9 mouse cellular contexts compared by ENCODE assay signal in genomic region chr11:95990886-95991708, GRCm38 (mm10). TPM values are rescaled to one million over a fixed set of nuclear protein-coding genes. Genes with fewer than 3 reads are reported as not detected.
A peak's percentile ranks its signal among the peaks of the same experiment; 100 is the strongest.
DNase-seq lines count a peak whose midpoint lies in the region; ATAC-seq lines count a peak whose summit lies in the region.
"Had no signal": no experiment of that assay in that cellular context is flagged by ENCODE, and none has a peak within 500 bp of the region (broad histone marks: within the 10 kb centered on the region; RNA-seq: fewer than 3 reads in every experiment).

No protein-coding gene starts in this region.

- peaks cover 39% of the 10 kb centered on the region for H3K36me3 ChIP-seq in erythroblast, embryonic 14.5 days (ENCODE audit: control insufficient read depth)
- H3K36me3 ChIP-seq in intestine, embryonic 15.5 days, result 0 out of 2 replicates have a peak, but pooled peaks cover 3% of the 10 kb centered on the region
- no peaks in the 10 kb centered on the region for H3K36me3 ChIP-seq in midbrain, embryonic 15.5 days (replicated peaks)

- peak overlapping the region; percentile 77 for H3K27ac ChIP-seq in intestine, embryonic 15.5 days
- H3K27ac ChIP-seq in midbrain, embryonic 15.5 days, result peak overlapping the region; percentile 84

- H3K9ac ChIP-seq in intestine, embryonic 15.5 days, result peak overlapping the region; percentile 64
- H3K9ac ChIP-seq in midbrain, embryonic 15.5 days, result peak overlapping the region; percentile 75

- no peaks in the 10 kb centered on the region for H3K27me3 ChIP-seq in erythroblast, embryonic 14.5 days (ENCODE audit: control insufficient read depth)
- no peaks in the 10 kb centered on the region for H3K27me3 ChIP-seq in intestine, embryonic 15.5 days (replicated peaks)
- H3K27me3 ChIP-seq in midbrain, embryonic 15.5 days (replicated peaks), result no peaks in the 10 kb centered on the region

- no peak for ATAC-seq in erythroblast, adult 5-6 weeks (replicated peaks; ENCODE audit: low FRiP score, poor library complexity, severe bottlenecking)
- peak; percentile 83 for ATAC-seq in intestine, embryonic 15.5 days
- ATAC-seq in midbrain, embryonic 15.5 days (replicated peaks), result peak; percentile 80

- peak overlapping the region; percentile 57 for H3K4me3 ChIP-seq in erythroblast, embryonic 14.5 days (replicated peaks)
- peak overlapping the region; percentile 47 for H3K4me3 ChIP-seq in intestine, embryonic 15.5 days (replicated peaks)
- peak overlapping the region; percentile 53 for H3K4me3 ChIP-seq in midbrain, embryonic 15.5 days

- 3% methylated on average over 39 of the region's 49 CpGs for WGBS in intestine, embryonic 15.5 days
- 1% methylated on average over 31 of the region's 49 CpGs for WGBS in midbrain, embryonic 15.5 days

- H3K4me2 ChIP-seq in intestine, embryonic 15.5 days (replicated peaks), result peak overlapping the region; percentile 88
- H3K4me2 ChIP-seq in midbrain, embryonic 15.5 days, result peak overlapping the region; percentile 91

- H3K9me3 ChIP-seq in erythroblast, embryonic 14.5 days (ENCODE audit: control insufficient read depth, low read length), result peaks cover 6% of the 10 kb centered on the region
- no peaks in the 10 kb centered on the region for H3K9me3 ChIP-seq in intestine, embryonic 15.5 days
- no peaks in the 10 kb centered on the region for H3K9me3 ChIP-seq in midbrain, embryonic 15.5 days

- peak; percentile 30 for DNase-seq in urinary bladder, postnatal 14 days (ENCODE audit: low spot score)
- no peak for DNase-seq in urinary bladder, postnatal 10 days (ENCODE audit: low spot score)
- no peak for DNase-seq in natural killer cell, adult 2 months (ENCODE audit: low spot score in 2 of 2)
- no peak for DNase-seq in spleen, adult 18-20 months

- H3K4me1 ChIP-seq in erythroblast, embryonic 14.5 days (ENCODE audit: control insufficient read depth), result peaks cover 65% of the 10 kb centered on the region
- peaks cover 49% of the 10 kb centered on the region for H3K4me1 ChIP-seq in intestine, embryonic 15.5 days (replicated peaks)
- H3K4me1 ChIP-seq in midbrain, embryonic 15.5 days, result peaks cover 35% of the 10 kb centered on the region

RNA-seq across cellular contexts. Expression of gene Igf2bp1, which starts 14.6 kb away (rescaled TPM):
- 1.0 and 1.8 TPM in 2 replicates for polyA plus RNA-seq in erythroblast, embryonic 14.5 days (2012)
- total RNA-seq in erythroblast, adult 5-6 weeks (2015; ENCODE audit: low replicate concordance), result not detected in 2 replicates
- not detected in 2 replicates for total RNA-seq in erythroblast, adult 5-6 weeks (2017; ENCODE audit: low replicate concordance)
- 42.8 TPM in 2 replicates for polyA plus RNA-seq in intestine, embryonic 15.5 days (2015; fragmentation: Nextera tagmentation; extraction: Ambion mirVana)
- 14.6 and 15.7 TPM in 2 replicates for polyA plus RNA-seq in midbrain, embryonic 15.5 days (2015; fragmentation: Nextera tagmentation; extraction: Ambion mirVana)
- polyA plus RNA-seq: small intestine, adult 2 months had no signal

RNA-seq across cellular contexts. Expression of gene Gip, which starts 33.2 kb away (rescaled TPM):
- polyA plus RNA-seq in erythroblast, embryonic 14.5 days (2012), result not detected in 2 replicates
- total RNA-seq in erythroblast, adult 5-6 weeks (2015; ENCODE audit: low replicate concordance), result not detected in 2 replicates
- total RNA-seq in erythroblast, adult 5-6 weeks (2017; ENCODE audit: low replicate concordance), result not detected in 2 replicates
- polyA plus RNA-seq in intestine, embryonic 15.5 days (2015; fragmentation: Nextera tagmentation; extraction: Ambion mirVana), result 4.9 and 5.8 TPM in 2 replicates
- polyA plus RNA-seq in midbrain, embryonic 15.5 days (2015; fragmentation: Nextera tagmentation; extraction: Ambion mirVana), result not detected in 2 replicates

RNA-seq across cellular contexts. Expression of gene Snf8, which starts 43.6 kb away (rescaled TPM):
- polyA plus RNA-seq in erythroblast, embryonic 14.5 days (2012), result 17.0 and 17.7 TPM in 2 replicates
- 25.7 and 27.9 TPM in 2 replicates for total RNA-seq in erythroblast, adult 5-6 weeks (2015; ENCODE audit: low replicate concordance)
- 11.3 and 37.1 TPM in 2 replicates for total RNA-seq in erythroblast, adult 5-6 weeks (2017; ENCODE audit: low replicate concordance)
- 96.3 and 105 TPM in 2 replicates for polyA plus RNA-seq in intestine, embryonic 15.5 days (2015; fragmentation: Nextera tagmentation; extraction: Ambion mirVana)
- 137 TPM in 2 replicates for polyA plus RNA-seq in midbrain, embryonic 15.5 days (2015; fragmentation: Nextera tagmentation; extraction: Ambion mirVana)
